Mouse (Mus musculus) midbrain, postnatal 0 days (tissue): ENCODE measurements around the gene Mfsd4b1. TPM values are rescaled to one million over a fixed set of nuclear protein-coding genes. Genes with fewer than 3 reads are reported as not detected.
A peak's percentile ranks its signal among the peaks of the same experiment; 100 is the strongest.

ENCODE experiments used
- ATAC-seq: fragments of 200-750 bp; cut with Nextera tagmentation; 2 replicates; pipeline ENCODE4 v1.8.0; 2017; ENCODE audit warnings: moderate number of reproducible peaks, mild to moderate bottlenecking, moderate TSS enrichment, moderate library complexity; ENCODE audit not compliant: low FRiP score
- DNase-seq: peaks from one replicate; pipeline ENCODE4 v3.0.0-alpha.2; 2015; ENCODE audit warnings: low spot score
- H3K27ac ChIP-seq: fragments of 300-500 bp; sonication (generic); 2 replicates; pipeline ENCODE4 v1.5.1; 2014; ENCODE audit warnings: low read depth, mild to moderate bottlenecking, low read length, mixed read lengths
- H3K27me3 ChIP-seq: fragments of 300-500 bp; sonication (generic); 2 replicates; pipeline ENCODE4 v1.6.1; 2014; ENCODE audit warnings: low read length, control low read depth, mixed read lengths; ENCODE audit not compliant: insufficient read depth
- H3K36me3 ChIP-seq: fragments of 300-500 bp; sonication (generic); 2 replicates; pipeline ENCODE4 v1.6.1; 2014; ENCODE audit warnings: low read length, control low read depth, mixed read lengths; ENCODE audit not compliant: insufficient read depth
- H3K4me1 ChIP-seq: fragments of 300-500 bp; sonication (generic); 2 replicates; pipeline ENCODE4 v1.6.1; 2014; ENCODE audit warnings: mild to moderate bottlenecking, control low read depth, antibody characterized with exemption, low read length, mixed read lengths; ENCODE audit not compliant: insufficient read depth
- H3K4me2 ChIP-seq: fragments of 300-500 bp; sonication (generic); 2 replicates; pipeline ENCODE4 v1.6.1; 2014; ENCODE audit warnings: low read depth, mild to moderate bottlenecking, low read length, mixed read lengths; ENCODE audit not compliant: poor library complexity, severe bottlenecking
- H3K4me3 ChIP-seq: fragments of 300-500 bp; sonication (generic); 2 replicates; pipeline ENCODE4 v1.5.1; 2014; ENCODE audit warnings: low read depth, mild to moderate bottlenecking, low read length, moderate library complexity
- H3K9ac ChIP-seq: fragments of 300-500 bp; sonication (generic); replicated peaks from 2 replicates; pipeline ENCODE4 v1.6.1; 2014; ENCODE audit warnings: mild to moderate bottlenecking, low read length, moderate library complexity, mixed read lengths; ENCODE audit not compliant: poor library complexity, severe bottlenecking
- H3K9me3 ChIP-seq: fragments of 300-500 bp; sonication (generic); 2 replicates; pipeline ENCODE4 v1.6.1; 2016; ENCODE audit warnings: low read length, control low read depth
- CTCF ChIP-seq: IDR thresholded peaks from 2 replicates; pipeline ENCODE4 v1.5.1; 2016; ENCODE audit warnings: antibody characterized with exemption, mild to moderate bottlenecking
- WGBS: fragments of 180-500 bp; shearing (Covaris S2); extraction: QIAGEN DNeasy Blood & Tissue Kit; methylation state at CpG from one replicate; pipeline ENCODE4 v1.1.7; 2014; 5-methylcytosine and 5-hydroxymethylcytosine counted together
- polyA plus RNA-seq: library from polyadenylated mRNA; unstranded; fragments of >200 nt; fragmentation: Nextera tagmentation; extraction: Ambion mirVana; gene quantifications from 2 replicates; pipeline ENCODE4 v1.2.1, GENCODE M21; 2015
- total RNA-seq: library from RNA; depleted of rRNA; stranded (reverse); fragments of >200 nt; gene quantifications from 2 replicates; pipeline ENCODE4 v1.2.3, GENCODE M21; 2014; rRNA removed

The Mfsd4b1 gene
- total and polyA plus RNA-seq, 2 experiments from 2014 or later: 0.23 to 0.71 TPM

DNA sequence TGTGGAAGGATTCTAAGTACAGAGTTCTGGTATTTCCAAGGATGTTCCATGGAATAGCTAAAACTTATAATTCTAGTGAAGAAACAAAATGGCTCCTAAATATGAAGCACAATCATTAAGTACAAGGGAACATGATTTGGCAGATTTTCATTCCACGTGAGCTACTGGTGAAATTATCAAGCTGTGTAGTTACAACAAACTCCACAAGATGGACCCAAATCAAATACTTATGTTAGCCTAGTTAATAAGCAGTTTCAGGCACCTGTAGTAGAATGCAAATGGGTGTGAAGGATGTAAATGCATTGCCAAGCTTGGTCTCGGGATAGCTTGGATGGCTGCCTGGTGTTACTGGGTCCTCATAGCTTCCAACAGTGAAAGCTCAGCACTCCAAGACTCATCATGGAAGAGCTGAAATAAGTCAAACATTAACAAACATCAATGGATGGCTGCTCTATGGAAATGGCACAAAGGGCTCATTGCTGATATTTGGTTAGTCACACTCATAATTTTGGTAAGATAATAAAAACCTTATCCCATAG is 68.7 kb downstream of the Mfsd4b1 start:
- whole genome bisulfite sequencing: 50% methylated on average over 2 of the region's 2 CpGs
- peak; percentile 26 for DNase-seq
- ATAC-seq: no peak
- no peaks in the 10 kb centered on the region for H3K4me1 ChIP-seq
- no peak overlapping the region for H3K27ac ChIP-seq
- H3K9ac ChIP-seq: no peak overlapping the region
- H3K4me3 ChIP-seq: no peak overlapping the region
- TF ChIP-seq CTCF: peak; percentile 51
- H3K36me3 ChIP-seq: no peaks in the 10 kb centered on the region
- H3K27me3 ChIP-seq: 0 out of 2 replicates have a peak, but pooled peaks cover 5% of the 10 kb centered on the region
- no peak overlapping the region for H3K4me2 ChIP-seq
- H3K9me3 ChIP-seq: no peaks in the 10 kb centered on the region

DNA sequence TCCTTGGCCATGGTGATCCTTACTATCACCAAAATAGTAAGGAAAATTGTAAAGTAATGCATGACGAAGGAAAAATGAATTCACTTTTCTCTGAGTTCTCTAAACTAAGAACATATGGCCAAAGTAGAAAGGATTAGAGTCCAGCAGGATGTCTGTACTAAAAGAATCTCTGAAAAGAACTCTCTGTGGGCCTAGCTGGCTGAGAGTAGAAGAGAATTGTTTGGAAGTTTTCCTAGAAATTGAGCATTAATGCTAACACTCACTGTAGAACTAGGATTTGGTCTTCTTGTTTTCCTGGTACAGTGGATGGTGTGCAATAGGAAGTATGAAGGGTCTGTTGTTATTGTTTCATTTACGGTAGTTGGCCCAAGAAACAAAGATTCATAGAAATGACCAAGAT is 69.9 kb downstream of the Mfsd4b1 start:
- ATAC-seq: no peak
- no peak overlapping the region for H3K9ac ChIP-seq
- no peak overlapping the region for H3K4me2 ChIP-seq
- DNase-seq: no peak
- no peak overlapping the region for H3K4me3 ChIP-seq
- H3K4me1 ChIP-seq: no peaks in the 10 kb centered on the region
- 81% methylated on average over 2 of the region's 2 CpGs for WGBS
- no peaks in the 10 kb centered on the region for H3K9me3 ChIP-seq
- 0 out of 2 replicates have a peak, but pooled peaks cover 5% of the 10 kb centered on the region for H3K27me3 ChIP-seq
- TF ChIP-seq CTCF: no peak
- no peak overlapping the region for H3K27ac ChIP-seq
- H3K36me3 ChIP-seq: no peaks in the 10 kb centered on the region

Other genes starting within 250 kb of the Mfsd4b1 start
- gene Mfsd4b4, start 126.0 kb downstream of the Mfsd4b1 start, total RNA-seq: 9.2 and 9.7 TPM in 2 replicates
- gene Mfsd4b4, start 126.0 kb downstream of the Mfsd4b1 start, polyA plus RNA-seq: 2.4 TPM in 2 replicates
- gene Mfsd4b2, start 98.3 kb downstream of the Mfsd4b1 start, total RNA-seq: not detected in 2 replicates
- 0.07 TPM in 1 of 2 replicates, not detected in the other for gene Mfsd4b2, start 98.3 kb downstream of the Mfsd4b1 start, polyA plus RNA-seq
- gene Mfsd4b3, start 65.1 kb downstream of the Mfsd4b1 start, total RNA-seq: not detected in 2 replicates
- not detected in 2 replicates for gene Mfsd4b3, start 65.1 kb downstream of the Mfsd4b1 start, polyA plus RNA-seq
- gene Mfsd4b5, start 38.6 kb downstream of the Mfsd4b1 start, total RNA-seq: 0.24 TPM in 1 of 2 replicates, not detected in the other
- not detected in 2 replicates for gene Mfsd4b5, start 38.6 kb downstream of the Mfsd4b1 start, polyA plus RNA-seq
- 2.1 and 2.2 TPM in 2 replicates for gene Slc16a10, start 117.0 kb upstream of the Mfsd4b1 start, total RNA-seq
- 2.0 and 2.2 TPM in 2 replicates for gene Slc16a10, start 117.0 kb upstream of the Mfsd4b1 start, polyA plus RNA-seq
- 18.7 and 22.7 TPM in 2 replicates for gene Rpf2, start 221.8 kb upstream of the Mfsd4b1 start, total RNA-seq
- 52.3 and 52.4 TPM in 2 replicates for gene Rpf2, start 221.8 kb upstream of the Mfsd4b1 start, polyA plus RNA-seq
- gene Gtf3c6, start 232.8 kb upstream of the Mfsd4b1 start, total RNA-seq: 25.6 and 28.9 TPM in 2 replicates
- gene Gtf3c6, start 232.8 kb upstream of the Mfsd4b1 start, polyA plus RNA-seq: 53.2 and 56.2 TPM in 2 replicates